Mouse (Mus musculus): ENCODE results near the gene Plin4. TPM values are rescaled to one million over a fixed set of nuclear protein-coding genes. Genes with fewer than 3 reads are reported as not detected.
"Not testable (repeated sequence)": the region's sequence is repeated elsewhere in the genome, so short reads cannot be mapped to it uniquely, and the experiment has no call there.

Plin4 gene
- polyA plus RNA-seq, 1 experiment from 2014 or later, result 0.03 TPM

DNA sequence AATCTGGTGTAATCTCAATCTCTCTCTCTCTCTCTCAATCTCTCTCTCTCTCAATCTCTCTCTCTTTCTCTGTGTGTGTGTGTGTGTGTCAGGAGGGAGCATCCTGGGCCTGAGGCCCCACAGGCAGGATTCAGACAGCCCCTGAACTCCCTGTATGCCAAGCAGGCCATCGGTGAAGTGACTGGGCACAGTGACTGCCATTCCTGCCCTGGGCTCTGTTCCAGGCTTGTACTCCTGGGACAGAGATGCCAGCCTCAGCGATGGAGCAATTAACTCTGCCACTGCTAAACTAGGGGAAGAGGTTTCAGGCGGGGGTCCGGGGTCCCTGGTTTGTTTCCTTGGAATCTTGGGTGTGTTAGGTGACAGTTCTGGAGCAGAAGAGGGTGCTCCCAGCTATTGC is 968 bp upstream of the Plin4 start:
- Histone ChIP-seq H3K4me3 (no peak overlapping the region), H3K36me3 (0 out of 2 replicates have a peak, but pooled peaks cover 4% of the 10 kb centered on the region), H3K4me1 (no peaks in the 10 kb centered on the region), H3K27me3 (0 out of 2 replicates have a peak, but pooled peaks cover 6% of the 10 kb centered on the region), H3K9me3 (no peaks in the 10 kb centered on the region), H3K9ac (no peak overlapping the region), H3K4me2 (no peak overlapping the region), H3K27ac (no peak overlapping the region)
- no peak for ATAC-seq (ENCODE audit: insufficient number of reproducible peaks, low FRiP score, low TSS enrichment, low read depth)
- 73% methylated on average over 4 of the region's 4 CpGs for WGBS

DNA sequence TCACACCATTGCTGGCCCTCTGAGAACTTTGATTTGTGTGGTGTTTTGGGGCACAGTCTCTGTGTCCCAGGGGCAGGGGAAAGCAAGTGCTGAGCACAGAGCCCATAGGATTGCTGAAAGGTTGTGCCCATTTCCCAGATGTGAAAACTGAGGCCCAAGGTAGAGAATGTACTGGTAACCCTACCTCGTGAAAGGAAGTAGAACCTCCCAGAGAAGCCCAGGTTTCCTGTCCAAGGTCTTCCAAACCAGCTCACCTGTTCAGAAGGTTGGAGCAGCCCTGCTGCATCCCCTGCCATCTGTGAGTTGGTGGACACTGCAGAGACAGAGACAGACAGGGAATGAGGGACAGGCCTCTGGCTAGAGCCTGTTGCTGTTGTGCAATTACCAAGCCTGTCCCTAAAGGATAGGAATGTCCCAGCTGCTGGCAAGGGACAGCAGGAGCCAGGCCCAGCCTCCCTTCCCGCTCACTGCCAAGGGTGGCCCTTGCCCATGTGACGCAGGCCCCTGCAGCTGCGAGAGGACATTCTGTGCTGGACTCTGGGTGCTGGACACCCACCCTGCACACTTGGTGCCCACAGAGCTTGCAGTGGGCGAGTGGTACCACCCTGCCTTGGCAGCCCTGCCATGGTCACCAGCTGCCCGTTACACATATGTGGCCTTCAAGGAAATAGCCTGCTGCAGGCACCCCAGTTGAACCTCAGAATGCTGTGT is 1.1 kb downstream of the Plin4 start:
- H3K36me3 ChIP-seq, result peaks cover 11% of the 10 kb centered on the region
- no peak overlapping the region for H3K27ac ChIP-seq
- H3K9me3 ChIP-seq, result no peaks in the 10 kb centered on the region
- no peak overlapping the region for H3K4me3 ChIP-seq
- ATAC-seq (ENCODE audit: insufficient number of reproducible peaks, low FRiP score, low TSS enrichment, low read depth), result no peak
- WGBS, result 81% methylated on average over 6 of the region's 6 CpGs
- H3K4me1 ChIP-seq, result no peaks in the 10 kb centered on the region
- H3K4me2 ChIP-seq, result no peak overlapping the region
- no peaks in the 10 kb centered on the region for H3K27me3 ChIP-seq
- H3K9ac ChIP-seq, result no peak overlapping the region

- Histone ChIP-seq H3K9me3 (no peaks in the 10 kb centered on the region), H3K9ac (no peak overlapping the region)
Measured at GRCm38 (mm10) chr17:56107736-56108135, 1.9 kb downstream of the Plin4 start.

DNA sequence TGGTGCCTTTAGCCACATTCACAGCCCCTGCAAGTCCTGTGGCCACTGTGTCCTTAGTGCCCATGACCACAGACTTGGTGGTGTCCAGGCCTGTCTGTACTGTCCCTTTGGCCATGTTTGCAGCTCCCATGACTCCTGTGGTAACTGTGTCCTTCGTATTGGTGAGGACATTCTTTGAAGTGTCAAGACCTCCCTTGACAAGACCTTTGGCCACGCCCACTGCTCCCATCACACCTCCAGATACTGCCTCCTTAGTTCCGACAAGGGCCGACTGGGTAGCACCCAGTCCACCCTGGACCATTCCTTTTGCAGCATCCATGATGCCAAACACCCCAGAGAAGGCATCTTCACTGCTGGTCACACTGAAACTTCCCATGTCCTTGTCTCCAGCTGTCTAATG is 2.6 kb downstream of the Plin4 start:
- no peaks in the 10 kb centered on the region for H3K4me1 ChIP-seq
- no peaks in the 10 kb centered on the region for H3K9me3 ChIP-seq
- WGBS, result 61% methylated on average over 4 of the region's 4 CpGs
- no peaks in the 10 kb centered on the region for H3K27me3 ChIP-seq
- no peak overlapping the region for H3K27ac ChIP-seq
- H3K4me3 ChIP-seq, result no peak overlapping the region
- peaks cover 26% of the 10 kb centered on the region for H3K36me3 ChIP-seq
- H3K4me2 ChIP-seq, result no peak overlapping the region
- ATAC-seq (ENCODE audit: insufficient number of reproducible peaks, low FRiP score, low TSS enrichment, low read depth), result no peak
- H3K9ac ChIP-seq, result no peak overlapping the region

More at GRCm38 (mm10) chr17:56107736-56108135, 1.9 kb downstream of the Plin4 start:
- peaks cover 18% of the 10 kb centered on the region for H3K36me3 ChIP-seq
- ATAC-seq (ENCODE audit: insufficient number of reproducible peaks, low FRiP score, low TSS enrichment, low read depth), result no peak
- no peak overlapping the region for H3K4me3 ChIP-seq
- no peak overlapping the region for H3K27ac ChIP-seq
- 61% methylated on average over 2 of the region's 2 CpGs for WGBS
- H3K4me1 ChIP-seq, result no peaks in the 10 kb centered on the region
- H3K4me2 ChIP-seq, result no peak overlapping the region
- no peaks in the 10 kb centered on the region for H3K27me3 ChIP-seq

GRCm38 (mm10) chr17:56106436-56106835 is 3.2 kb downstream of the Plin4 start:
- not testable (repeated sequence) for H3K4me2 ChIP-seq, H3K9me3 ChIP-seq
- WGBS, result 95% methylated on average over 4 of the region's 4 CpGs

DNA sequence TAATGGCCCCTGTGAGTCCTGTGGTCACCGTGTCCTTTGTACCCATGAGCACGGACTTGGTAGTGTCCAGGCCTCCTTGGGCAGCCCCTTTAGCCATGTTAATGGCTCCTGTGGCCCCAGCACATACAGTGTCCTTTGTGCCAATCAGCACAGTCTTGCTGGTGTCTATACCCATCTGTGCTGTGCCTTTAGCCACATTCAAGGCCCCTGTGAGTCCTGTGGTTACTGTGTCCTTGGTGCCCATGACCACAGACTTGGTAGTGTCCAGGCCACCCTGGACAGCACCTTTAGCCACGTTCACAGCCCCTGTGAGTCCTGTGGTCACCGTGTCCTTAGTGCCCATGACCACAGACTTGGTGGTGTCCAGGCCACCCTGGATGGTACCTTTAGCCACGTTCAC is 4.8 kb downstream of the Plin4 start:
- H3K27me3 ChIP-seq; H3K9me3 ChIP-seq; H3K4me1 ChIP-seq; H3K27ac ChIP-seq; H3K9ac ChIP-seq; H3K4me3 ChIP-seq; ATAC-seq (ENCODE audit: insufficient number of reproducible peaks, low FRiP score, low TSS enrichment, low read depth); H3K4me2 ChIP-seq: not testable (repeated sequence)
- 83% methylated on average over 3 of the region's 5 CpGs for WGBS
- peaks cover 48% of the 10 kb centered on the region for H3K36me3 ChIP-seq

More at GRCm38 (mm10) chr17:56106436-56106835, 3.2 kb downstream of the Plin4 start:
- H3K4me1 ChIP-seq; H3K27me3 ChIP-seq; H3K27ac ChIP-seq; H3K9ac ChIP-seq; ATAC-seq (ENCODE audit: insufficient number of reproducible peaks, low FRiP score, low TSS enrichment, low read depth); H3K4me3 ChIP-seq: not testable (repeated sequence)
- H3K36me3 ChIP-seq, result peaks cover 31% of the 10 kb centered on the region

- Histone ChIP-seq H3K9me3 (no peaks in the 10 kb centered on the region), H3K4me1 (no peaks in the 10 kb centered on the region), H3K27ac (no peak overlapping the region), H3K27me3 (no peaks in the 10 kb centered on the region), H3K4me3 (no peak overlapping the region), H3K4me2 (no peak overlapping the region), H3K9ac (no peak overlapping the region), H3K36me3 (peaks cover 58% of the 10 kb centered on the region)
- 94% methylated on average over 8 of the region's 8 CpGs for WGBS
- no peak for ATAC-seq (ENCODE audit: insufficient number of reproducible peaks, low FRiP score, low TSS enrichment, low read depth)
Measured at GRCm38 (mm10) chr17:56103465-56104285, 5.9 kb downstream of the Plin4 start.

GRCm38 (mm10) chr17:56102927-56103326 is 6.7 kb downstream of the Plin4 start:
- 95% methylated on average over 9 of the region's 9 CpGs for WGBS
- Histone ChIP-seq H3K36me3 (peaks cover 61% of the 10 kb centered on the region), H3K4me2 (no peak overlapping the region), H3K27ac (no peak overlapping the region), H3K9ac (no peak overlapping the region), H3K4me3 (no peak overlapping the region), H3K27me3 (no peaks in the 10 kb centered on the region), H3K9me3 (no peaks in the 10 kb centered on the region), H3K4me1 (no peaks in the 10 kb centered on the region)
- ATAC-seq (ENCODE audit: insufficient number of reproducible peaks, low FRiP score, low TSS enrichment, low read depth), result no peak

- H3K27me3 ChIP-seq, result no peaks in the 10 kb centered on the region
- no peaks in the 10 kb centered on the region for H3K9me3 ChIP-seq
- H3K4me1 ChIP-seq, result no peaks in the 10 kb centered on the region
- 93% methylated on average over 5 of the region's 5 CpGs for WGBS
- peaks cover 69% of the 10 kb centered on the region for H3K36me3 ChIP-seq
- no peak overlapping the region for H3K27ac ChIP-seq
- no peak for ATAC-seq (ENCODE audit: insufficient number of reproducible peaks, low FRiP score, low TSS enrichment, low read depth)
- H3K4me3 ChIP-seq, result no peak overlapping the region
- H3K4me2 ChIP-seq, result no peak overlapping the region
- no peak overlapping the region for H3K9ac ChIP-seq
Measured at GRCm38 (mm10) chr17:56102158-56102557, 7.4 kb downstream of the Plin4 start.

DNA sequence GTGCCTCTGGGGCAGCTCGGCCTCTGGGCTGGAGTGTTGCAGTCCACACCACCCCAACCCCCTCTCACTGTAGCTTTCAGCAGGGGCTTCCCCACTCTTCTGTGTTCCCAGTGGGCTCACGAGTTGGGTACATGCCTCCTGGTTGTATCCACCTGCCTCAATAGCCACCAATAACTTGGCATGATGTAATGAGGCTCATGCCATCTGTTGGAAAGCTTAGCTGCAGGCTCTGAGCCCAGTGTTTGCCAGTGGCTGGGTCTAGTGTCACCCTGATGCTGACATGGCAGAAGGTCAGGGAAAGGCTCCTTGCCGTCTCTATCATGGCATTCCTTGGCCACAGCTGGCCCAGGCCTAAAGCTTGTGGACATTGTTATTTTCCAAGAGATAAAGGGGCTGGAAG is 8.8 kb downstream of the Plin4 start:
- WGBS, result 96% methylated on average over 3 of the region's 3 CpGs
- no peaks in the 10 kb centered on the region for H3K9me3 ChIP-seq
- H3K36me3 ChIP-seq, result peaks cover 83% of the 10 kb centered on the region
- H3K4me1 ChIP-seq, result no peaks in the 10 kb centered on the region
- H3K27ac ChIP-seq, result no peak overlapping the region
- H3K4me2 ChIP-seq, result no peak overlapping the region
- H3K9ac ChIP-seq, result no peak overlapping the region
- ATAC-seq (ENCODE audit: insufficient number of reproducible peaks, low FRiP score, low TSS enrichment, low read depth), result no peak
- no peak overlapping the region for H3K4me3 ChIP-seq
- no peaks in the 10 kb centered on the region for H3K27me3 ChIP-seq

- peaks cover 92% of the 10 kb centered on the region for H3K36me3 ChIP-seq
- H3K4me3 ChIP-seq, result no peak overlapping the region
- H3K4me2 ChIP-seq, result no peak overlapping the region
- 93% methylated on average over 15 of the region's 15 CpGs for WGBS
- H3K9ac ChIP-seq, result no peak overlapping the region
- no peak overlapping the region for H3K27ac ChIP-seq
- H3K9me3 ChIP-seq, result no peaks in the 10 kb centered on the region
- no peaks in the 10 kb centered on the region for H3K4me1 ChIP-seq
- H3K27me3 ChIP-seq, result no peaks in the 10 kb centered on the region
- ATAC-seq (ENCODE audit: insufficient number of reproducible peaks, low FRiP score, low TSS enrichment, low read depth), result no peak
Measured at GRCm38 (mm10) chr17:56098711-56099572, 10.7 kb downstream of the Plin4 start.
